8 mouse cellular contexts compared by ENCODE assay signal in the genomic region with DNA sequence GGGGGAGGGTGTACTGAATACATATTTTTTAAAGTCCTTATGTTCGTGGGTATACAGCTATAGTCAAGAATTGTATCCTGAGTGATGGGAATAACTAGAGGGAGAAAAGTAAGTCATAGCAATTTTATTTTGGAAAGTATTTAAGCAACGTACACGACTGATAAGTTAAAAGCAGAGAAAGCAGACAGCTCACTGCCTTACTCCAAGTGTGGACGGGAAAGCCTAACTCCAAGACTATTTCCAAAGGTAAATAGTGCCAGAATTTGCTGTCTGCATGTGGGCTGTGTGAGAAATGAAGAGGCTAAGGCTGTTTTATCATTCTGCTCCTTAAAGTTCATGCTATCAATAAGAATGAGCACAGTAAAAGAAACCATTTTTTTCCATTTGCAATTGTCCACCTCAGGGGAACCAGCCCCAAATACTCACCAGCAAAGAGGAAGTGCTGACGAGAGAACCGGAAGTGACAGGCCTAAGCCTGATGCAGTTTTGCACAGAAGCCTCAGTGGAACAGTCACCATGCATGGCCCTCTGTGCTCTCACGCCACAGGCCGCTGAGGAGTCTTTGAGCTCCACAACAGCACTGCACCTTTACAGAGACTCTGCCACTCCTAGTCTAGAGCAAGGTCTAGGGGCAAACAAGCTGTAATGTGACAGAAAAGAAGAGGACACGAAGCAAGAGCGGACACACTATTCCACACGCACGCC. TPM values are rescaled to one million over a fixed set of nuclear protein-coding genes. Genes with fewer than 3 reads are reported as not detected.
DNase-seq lines count a peak whose midpoint lies in the region; ATAC-seq and TF ChIP-seq lines count a peak whose summit lies in the region.

No protein-coding gene starts in this region.

- H3K4me2 ChIP-seq in hindbrain, embryonic 11.5 days (replicated peaks; ENCODE audit: low read depth, low read length), result no peak overlapping the region
- H3K4me2 ChIP-seq in hindbrain, embryonic 14.5 days (replicated peaks), result no peak overlapping the region
- no peak overlapping the region for H3K4me2 ChIP-seq in lung, postnatal 0 days (replicated peaks; ENCODE audit: low read depth, low read length)

- H3K27me3 ChIP-seq in hindbrain, embryonic 11.5 days (ENCODE audit: control insufficient read depth, insufficient read depth, low read length), result no peaks in the 10 kb centered on the region
- H3K27me3 ChIP-seq in hindbrain, embryonic 14.5 days (ENCODE audit: control insufficient read depth, insufficient read depth, low read length), result no peaks in the 10 kb centered on the region
- no peaks in the 10 kb centered on the region for H3K27me3 ChIP-seq in lung, postnatal 0 days (replicated peaks; ENCODE audit: insufficient read depth, low read length)

- H3K4me3 ChIP-seq in hindbrain, embryonic 11.5 days (ENCODE audit: low read depth, low read length), result no peak overlapping the region
- no peak overlapping the region for H3K4me3 ChIP-seq in hindbrain, embryonic 14.5 days (replicated peaks; ENCODE audit: low read length)
- H3K4me3 ChIP-seq in lung, postnatal 0 days (ENCODE audit: low read depth, low read length), result no peak overlapping the region

- DNase-seq in hindbrain, embryonic 11.5 days (ENCODE audit: low spot score), result no peak
- no peak for DNase-seq in hindbrain, embryonic 14.5 days (ENCODE audit: low spot score)
- DNase-seq in CD4-positive helper T cell, adult 2 months (ENCODE audit: low read depth, low spot score), result peak; percentile 44
- DNase-seq in lung, postnatal 0 days (ENCODE audit: low spot score), result peak; percentile 19
- DNase-seq in MN1 (ENCODE audit: low spot score), result no peak
- no peak for DNase-seq in right cerebral cortex, adult 18-20 months
- DNase-seq in adrenal gland, adult 2 months, result no peak

- no peaks in the 10 kb centered on the region for H3K9me3 ChIP-seq in hindbrain, embryonic 11.5 days (ENCODE audit: control insufficient read depth, low read length)
- no peaks in the 10 kb centered on the region for H3K9me3 ChIP-seq in hindbrain, embryonic 14.5 days (ENCODE audit: control insufficient read depth, low read length)
- H3K9me3 ChIP-seq in lung, postnatal 0 days (ENCODE audit: low read length), result no peaks in the 10 kb centered on the region

- H3K9ac ChIP-seq in hindbrain, embryonic 11.5 days (ENCODE audit: low read depth, low read length), result no peak overlapping the region
- H3K9ac ChIP-seq in hindbrain, embryonic 14.5 days, result no peak overlapping the region
- no peak overlapping the region for H3K9ac ChIP-seq in lung, postnatal 0 days (replicated peaks; ENCODE audit: low read depth)

- 0 out of 2 replicates have a peak overlapping the region, but pooled peaks have one; percentile 10 for H3K27ac ChIP-seq in hindbrain, embryonic 11.5 days (ENCODE audit: low read depth, low read length)
- no peak overlapping the region for H3K27ac ChIP-seq in hindbrain, embryonic 14.5 days
- H3K27ac ChIP-seq in lung, postnatal 0 days (ENCODE audit: low read length), result no peak overlapping the region

- TF ChIP-seq CTCF in lung, postnatal 0 days (IDR thresholded peaks at IDR 0.05), result no peak

- peaks cover 3% of the 10 kb centered on the region; the same call in 1 of the 2 replicates for H3K4me1 ChIP-seq in hindbrain, embryonic 11.5 days (replicated peaks; ENCODE audit: control insufficient read depth, insufficient read depth, low read length)
- H3K4me1 ChIP-seq in hindbrain, embryonic 14.5 days (replicated peaks; ENCODE audit: control insufficient read depth, insufficient read depth, low read length), result peaks cover 8% of the 10 kb centered on the region
- no peaks in the 10 kb centered on the region for H3K4me1 ChIP-seq in lung, postnatal 0 days (ENCODE audit: insufficient read depth, low read depth, low read length)

- WGBS in hindbrain, embryonic 11.5 days, result 69% methylated on average over 12 of the region's 12 CpGs
- 69% methylated on average over 12 of the region's 12 CpGs for WGBS in hindbrain, embryonic 14.5 days
- WGBS in lung, postnatal 0 days, result 57% methylated on average over 12 of the region's 12 CpGs

- H3K36me3 ChIP-seq in hindbrain, embryonic 11.5 days (ENCODE audit: control insufficient read depth, insufficient read depth, low read length), result no peaks in the 10 kb centered on the region
- no peaks in the 10 kb centered on the region for H3K36me3 ChIP-seq in hindbrain, embryonic 14.5 days (replicated peaks; ENCODE audit: control insufficient read depth, insufficient read depth)
- H3K36me3 ChIP-seq in lung, postnatal 0 days (ENCODE audit: insufficient read depth, low read length), result no peaks in the 10 kb centered on the region

- no peak for TF ChIP-seq EP300 in lung, postnatal 0 days (IDR thresholded peaks at IDR 0.05)

- ATAC-seq in hindbrain, embryonic 11.5 days (ENCODE audit: low FRiP score), result no peak
- no peak for ATAC-seq in hindbrain, embryonic 14.5 days (ENCODE audit: low FRiP score)
- ATAC-seq in granulocyte monocyte progenitor cell, adult 5-6 weeks (replicated peaks; ENCODE audit: poor library complexity, severe bottlenecking), result peak; percentile 98
- no peak for ATAC-seq in lung, postnatal 0 days

RNA-seq across cellular contexts. Expression of gene Ralgps2, which starts 18.0 kb away (rescaled TPM):
- polyA plus RNA-seq in hindbrain, embryonic 11.5 days (2014; fragmentation: Nextera tagmentation; extraction: Ambion mirVana), result 85.5 and 103 TPM in 2 replicates
- 85.6 and 89.5 TPM in 2 replicates for polyA plus RNA-seq in hindbrain, embryonic 14.5 days (2014; fragmentation: Nextera tagmentation; extraction: Ambion mirVana)
- 12.5 and 20.4 TPM in 2 replicates for total RNA-seq in granulocyte monocyte progenitor cell, adult 5-6 weeks (2014; fragmentation: Nextera tagmentation)
- 26.4 and 28.8 TPM in 2 replicates for total RNA-seq in granulocyte monocyte progenitor cell, adult 5-6 weeks (2017)
- polyA plus RNA-seq in lung, postnatal 0 days (2015; fragmentation: Nextera tagmentation; extraction: Ambion mirVana), result 38.3 and 42.5 TPM in 2 replicates
- total RNA-seq in adrenal gland, adult 2 months (2021), result 10 to 100 TPM; 18.9 to 24.7 TPM
- polyA plus RNA-seq in adrenal gland, adult 2 months (2012; rRNA removed), result 4.6 and 5.1 TPM in 2 replicates

Comparison
In these comparisons a context has a peak if more than half of its experiments do, and no peak if none do; other contexts are left out.
1. DNase-seq: peak in CD4-positive helper T cell, adult 2 months (single experiment) and lung, postnatal 0 days (single experiment); none in hindbrain, embryonic 11.5 days (single experiment), hindbrain, embryonic 14.5 days (single experiment), MN1 (single experiment), right cerebral cortex, adult 18-20 months (single experiment) and adrenal gland, adult 2 months (single experiment).